Mouse (Mus musculus) testis, postnatal 14 days (tissue): ENCODE measurements around the gene Magi2.
"Not testable (repeated sequence)": the region's sequence is repeated elsewhere in the genome, so short reads cannot be mapped to it uniquely, and the experiment has no call there.

ENCODE experiments used
- DNase-seq: peaks from one replicate; pipeline ENCODE4 v3.0.0; 2021; ENCODE audit warnings: low spot score

Gene Magi2

GRCm38 (mm10) chr5:19462541-19462940, 235.7 kb downstream of the Magi2 start:
- DNase-seq = no peak

- no peak for DNase-seq
Observed at GRCm38 (mm10) chr5:19465383-19465782, 238.5 kb downstream of the Magi2 start.

- no peak for DNase-seq
Observed at GRCm38 (mm10) chr5:19472851-19473439, 246.1 kb downstream of the Magi2 start.

GRCm38 (mm10) chr5:19482981-19483380, 256.1 kb downstream of the Magi2 start:
- no peak for DNase-seq

- no peak for DNase-seq
Observed at GRCm38 (mm10) chr5:19487947-19488346, 261.1 kb downstream of the Magi2 start.

- DNase-seq = no peak
Observed at GRCm38 (mm10) chr5:19501005-19501404, 274.2 kb downstream of the Magi2 start.

GRCm38 (mm10) chr5:19522168-19522567, 295.3 kb downstream of the Magi2 start:
- no peak for DNase-seq

GRCm38 (mm10) chr5:19539348-19539747, 312.5 kb downstream of the Magi2 start:
- no peak for DNase-seq

- DNase-seq = no peak
Observed at GRCm38 (mm10) chr5:19546424-19546823, 319.6 kb downstream of the Magi2 start.

- no peak for DNase-seq
Observed at GRCm38 (mm10) chr5:19546900-19547299, 320.1 kb downstream of the Magi2 start.

GRCm38 (mm10) chr5:19553510-19553909, 326.7 kb downstream of the Magi2 start:
- DNase-seq = no peak

GRCm38 (mm10) chr5:19565636-19566035, 338.8 kb downstream of the Magi2 start:
- no peak for DNase-seq

GRCm38 (mm10) chr5:19566136-19566535, 339.3 kb downstream of the Magi2 start:
- DNase-seq = not testable (repeated sequence)

- DNase-seq = no peak
Observed at GRCm38 (mm10) chr5:19607700-19608099, 380.9 kb downstream of the Magi2 start.

- DNase-seq = no peak
Observed at GRCm38 (mm10) chr5:19611788-19612187, 385.0 kb downstream of the Magi2 start.

- DNase-seq = no peak
Observed at GRCm38 (mm10) chr5:19621678-19622077, 394.8 kb downstream of the Magi2 start.

GRCm38 (mm10) chr5:19633976-19634375, 407.1 kb downstream of the Magi2 start:
- no peak for DNase-seq

- DNase-seq = no peak
Observed at GRCm38 (mm10) chr5:19637789-19638188, 411.0 kb downstream of the Magi2 start.

- DNase-seq = no peak
Observed at GRCm38 (mm10) chr5:19655986-19656385, 429.1 kb downstream of the Magi2 start.

- no peak for DNase-seq
Observed at GRCm38 (mm10) chr5:19666416-19666815, 439.6 kb downstream of the Magi2 start.

- no peak for DNase-seq
Observed at GRCm38 (mm10) chr5:19717296-19717695, 490.5 kb downstream of the Magi2 start.

- DNase-seq = no peak
Observed at GRCm38 (mm10) chr5:19726277-19726676, 499.4 kb downstream of the Magi2 start.

- DNase-seq = no peak
Observed at GRCm38 (mm10) chr5:19745376-19745775, 518.5 kb downstream of the Magi2 start.

GRCm38 (mm10) chr5:19745916-19746315, 519.1 kb downstream of the Magi2 start:
- DNase-seq = no peak
